Mouse (Mus musculus): ENCODE results near the gene Slc35g1. TPM values are rescaled to one million over a fixed set of nuclear protein-coding genes. Genes with fewer than 3 reads are reported as not detected.
A peak's percentile ranks its signal among the peaks of the same experiment; 100 is the strongest.

The Slc35g1 gene
- polyA plus RNA-seq, 1 experiment: 0.02 TPM

DNA sequence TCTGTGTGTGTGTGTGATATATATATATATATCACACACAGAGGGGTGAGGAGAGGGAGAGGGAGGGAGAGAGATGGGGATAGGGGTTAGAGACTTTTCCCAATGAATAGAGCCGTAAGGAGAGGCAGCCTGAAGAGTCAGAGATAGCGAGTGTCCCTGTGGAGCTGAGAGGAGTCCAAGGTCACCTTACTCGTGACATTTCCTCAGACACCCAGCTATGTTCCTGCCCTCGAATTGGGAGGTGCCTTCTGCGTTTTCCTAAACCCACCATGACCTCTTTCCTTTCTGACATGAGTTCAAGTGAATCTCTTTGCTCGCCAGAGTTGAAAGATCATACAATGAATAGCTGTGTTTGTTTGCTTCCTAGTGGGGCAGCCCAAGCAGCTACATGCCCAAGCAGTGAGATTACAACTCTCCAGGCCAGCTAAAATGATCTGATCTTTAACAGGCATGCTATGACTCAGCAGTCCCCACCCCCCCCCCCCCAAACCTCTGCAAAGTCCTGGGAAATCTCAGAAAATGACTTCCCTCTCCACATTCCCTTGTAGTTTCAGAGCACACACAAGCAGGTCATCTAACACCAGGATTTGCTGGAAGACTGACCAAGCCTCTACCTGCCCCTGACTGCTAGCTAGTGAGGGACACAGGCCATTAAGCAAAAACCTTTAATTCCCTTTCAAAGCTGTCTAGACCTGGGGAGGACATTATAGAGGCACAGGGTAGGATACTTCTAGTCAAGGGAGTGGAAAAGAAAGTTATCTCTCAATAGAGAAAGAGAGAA is 31.7 kb upstream of the Slc35g1 start:
- Histone ChIP-seq H3K27me3 (ENCODE audit: control insufficient read depth, insufficient read depth, insufficient read length) (no peaks in the 10 kb centered on the region), H3K36me3 (ENCODE audit: control insufficient read depth, insufficient read depth) (no peaks in the 10 kb centered on the region), H3K79me2 (ENCODE audit: control insufficient read depth, insufficient read depth) (no peaks in the 10 kb centered on the region), H3K4me2 (ENCODE audit: low read depth) (peak overlapping the region; percentile 24), H3K4me3 (no peak overlapping the region), H3ac (ENCODE audit: control insufficient read depth, insufficient read length) (no peak overlapping the region)
- TF ChIP-seq TCF12 (IDR thresholded peaks at IDR 0.05; ENCODE audit: insufficient read depth, poor library complexity, severe bottlenecking) (no peak), CEBPB (IDR thresholded peaks at IDR 0.05; ENCODE audit: insufficient read depth, poor library complexity, severe bottlenecking) (no peak), SRF (IDR thresholded peaks at IDR 0.05; ENCODE audit: control insufficient read depth, insufficient read length, low read depth) (no peak), USF1 (IDR thresholded peaks at IDR 0.05; ENCODE audit: low read depth) (no peak), REST (IDR thresholded peaks at IDR 0.05; ENCODE audit: insufficient read depth, insufficient read length) (no peak), E2F4 (IDR thresholded peaks at IDR 0.05; ENCODE audit: insufficient read depth) (no peak), POLR2AphosphoS2 (IDR thresholded peaks at IDR 0.05; ENCODE audit: insufficient read length, low read depth) (no peak), MYOG (IDR thresholded peaks at IDR 0.05; ENCODE audit: control insufficient read depth in 1 of 3, insufficient read depth in 1 of 3, insufficient read length in 2 of 3, low read depth in 2 of 3) (no peak), POLR2A (IDR thresholded peaks at IDR 0.05; ENCODE audit: insufficient read length, low read depth) (no peak), TCF3 (IDR thresholded peaks at IDR 0.05; ENCODE audit: insufficient read length, low read depth) (no peak), MAX (IDR thresholded peaks at IDR 0.05; ENCODE audit: low read depth) (no peak), MYOD1 (IDR thresholded peaks at IDR 0.05; ENCODE audit: control insufficient read depth in 1 of 3, insufficient read length in 2 of 3, low read depth in 2 of 3) (no peak)

DNA sequence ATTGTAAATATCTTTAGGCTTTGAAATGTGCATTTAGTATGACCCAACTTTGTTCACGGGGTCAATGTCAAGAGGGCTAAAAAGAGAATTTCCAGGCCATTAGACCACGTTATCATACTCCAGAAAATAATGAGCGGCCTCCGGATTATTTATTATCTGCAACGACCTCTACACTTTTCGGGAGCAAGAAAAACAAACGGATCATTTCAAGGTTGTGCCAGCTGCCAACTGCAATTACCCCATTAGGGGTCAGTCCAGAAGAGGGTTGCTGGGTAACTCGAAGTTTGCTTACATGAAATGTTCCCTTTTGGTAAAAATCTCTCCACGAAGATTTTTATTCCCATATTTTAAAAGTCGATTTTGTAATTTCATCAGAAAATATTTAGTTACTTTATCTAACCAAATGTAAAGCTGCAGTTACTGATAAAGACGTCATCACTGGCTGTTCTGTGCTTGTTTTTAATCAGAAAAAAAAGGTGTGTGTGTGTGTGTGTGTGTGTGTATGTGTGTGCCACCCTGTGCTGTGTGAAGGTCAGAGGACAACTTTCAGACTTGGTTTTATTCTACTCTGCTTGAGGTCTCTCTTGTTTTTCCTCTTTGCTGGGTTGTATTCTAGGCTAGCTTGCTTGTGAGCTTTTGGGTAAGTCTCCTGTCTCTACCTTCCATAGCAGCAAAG is 30.7 kb upstream of the Slc35g1 start:
- Histone ChIP-seq H3K4me2 (ENCODE audit: low read depth) (no peak overlapping the region), H3K79me2 (ENCODE audit: control insufficient read depth, insufficient read depth) (no peaks in the 10 kb centered on the region), H3K4me3 (no peak overlapping the region), H3K36me3 (ENCODE audit: control insufficient read depth, insufficient read depth) (no peaks in the 10 kb centered on the region), H3ac (ENCODE audit: control insufficient read depth, insufficient read length) (no peak overlapping the region), H3K27me3 (ENCODE audit: control insufficient read depth, insufficient read depth, insufficient read length) (no peaks in the 10 kb centered on the region)
- TF ChIP-seq USF1 (IDR thresholded peaks at IDR 0.05; ENCODE audit: low read depth) (no peak), POLR2A (IDR thresholded peaks at IDR 0.05; ENCODE audit: insufficient read length, low read depth) (no peak), MYOG (IDR thresholded peaks at IDR 0.05; ENCODE audit: control insufficient read depth in 1 of 3, insufficient read depth in 1 of 3, insufficient read length in 2 of 3, low read depth in 2 of 3) (no peak), TCF12 (IDR thresholded peaks at IDR 0.05; ENCODE audit: insufficient read depth, poor library complexity, severe bottlenecking) (no peak), MAX (IDR thresholded peaks at IDR 0.05; ENCODE audit: low read depth) (no peak), SRF (IDR thresholded peaks at IDR 0.05; ENCODE audit: control insufficient read depth, insufficient read length, low read depth) (no peak), REST (IDR thresholded peaks at IDR 0.05; ENCODE audit: insufficient read depth, insufficient read length) (no peak), POLR2AphosphoS2 (IDR thresholded peaks at IDR 0.05; ENCODE audit: insufficient read length, low read depth) (no peak), TCF3 (IDR thresholded peaks at IDR 0.05; ENCODE audit: insufficient read length, low read depth) (no peak), E2F4 (IDR thresholded peaks at IDR 0.05; ENCODE audit: insufficient read depth) (no peak), MYOD1 (IDR thresholded peaks at IDR 0.05; ENCODE audit: control insufficient read depth in 1 of 3, insufficient read length in 2 of 3, low read depth in 2 of 3) (no peak), CEBPB (IDR thresholded peaks at IDR 0.05; ENCODE audit: insufficient read depth, poor library complexity, severe bottlenecking) (no peak)

DNA sequence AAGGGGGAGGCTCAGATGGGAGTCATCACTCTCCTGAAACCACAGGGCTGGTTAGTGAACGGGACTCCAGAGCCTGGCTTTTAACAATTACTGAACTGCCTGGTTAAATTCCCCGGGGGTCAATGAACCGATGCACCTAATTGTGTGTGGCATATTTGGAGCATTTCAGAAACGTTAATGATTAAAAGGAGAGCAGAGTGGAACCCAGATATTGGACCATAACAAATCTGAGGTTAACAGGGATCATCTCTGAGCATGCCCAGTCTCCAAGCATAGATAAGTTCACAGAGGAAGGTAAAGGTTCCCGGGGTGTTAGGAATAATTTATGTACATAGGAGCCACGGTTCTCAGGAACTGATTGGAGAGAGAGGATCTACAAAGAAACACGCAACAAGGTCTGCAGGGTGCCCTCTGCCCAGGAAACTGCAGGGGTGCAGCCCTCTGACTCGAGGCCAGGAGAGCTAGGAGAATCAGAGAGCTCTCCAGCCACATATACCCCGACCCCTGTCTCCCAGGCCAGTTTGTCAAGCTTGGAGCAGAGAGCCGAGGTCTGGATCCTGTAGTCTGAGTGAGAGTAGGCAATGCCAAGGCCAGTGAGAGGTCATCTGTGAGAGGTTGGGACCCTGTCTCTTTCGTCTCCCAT is 23.2 kb upstream of the Slc35g1 start:
- no peak overlapping the region for H3ac ChIP-seq (ENCODE audit: control insufficient read depth, insufficient read length)
- no peak overlapping the region for H3K4me2 ChIP-seq (ENCODE audit: low read depth)
- H3K4me3 ChIP-seq: no peak overlapping the region
- peaks cover 12% of the 10 kb centered on the region for H3K27me3 ChIP-seq (ENCODE audit: control insufficient read depth, insufficient read depth, insufficient read length)
- TF ChIP-seq REST (IDR thresholded peaks at IDR 0.05; ENCODE audit: insufficient read depth, insufficient read length) (no peak), CEBPB (IDR thresholded peaks at IDR 0.05; ENCODE audit: insufficient read depth, poor library complexity, severe bottlenecking) (no peak), TCF3 (IDR thresholded peaks at IDR 0.05; ENCODE audit: insufficient read length, low read depth) (no peak), POLR2AphosphoS2 (IDR thresholded peaks at IDR 0.05; ENCODE audit: insufficient read length, low read depth) (no peak), POLR2A (IDR thresholded peaks at IDR 0.05; ENCODE audit: insufficient read length, low read depth) (no peak)
- H3K36me3 ChIP-seq (ENCODE audit: control insufficient read depth, insufficient read depth): no peaks in the 10 kb centered on the region
- H3K79me2 ChIP-seq (ENCODE audit: control insufficient read depth, insufficient read depth): no peaks in the 10 kb centered on the region

DNA sequence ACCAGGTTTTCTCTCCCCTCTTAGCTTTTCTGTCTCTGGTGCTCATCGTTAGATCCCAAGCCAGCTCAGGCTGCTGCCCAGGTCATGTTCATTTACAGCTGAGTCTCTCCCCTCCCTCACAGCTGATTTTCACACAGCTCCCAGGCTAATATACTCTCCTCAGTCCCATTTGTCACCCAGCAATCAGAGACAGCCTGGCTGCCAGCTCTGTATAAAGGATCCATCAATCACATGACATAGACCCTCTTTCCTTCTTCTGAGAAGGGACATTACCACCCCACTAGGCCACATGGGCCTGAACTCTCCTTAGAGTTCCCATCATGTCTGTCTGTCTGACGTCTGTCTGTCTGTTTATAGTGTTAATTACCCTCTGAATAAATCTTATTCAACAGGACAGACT is 22.4 kb upstream of the Slc35g1 start:
- H3K79me2 ChIP-seq (ENCODE audit: control insufficient read depth, insufficient read depth): no peaks in the 10 kb centered on the region
- no peak overlapping the region for H3K4me2 ChIP-seq (ENCODE audit: low read depth)
- H3K4me3 ChIP-seq: no peak overlapping the region
- H3ac ChIP-seq (ENCODE audit: control insufficient read depth, insufficient read length): no peak overlapping the region
- peaks cover 12% of the 10 kb centered on the region for H3K27me3 ChIP-seq (ENCODE audit: control insufficient read depth, insufficient read depth, insufficient read length)
- TF ChIP-seq REST (IDR thresholded peaks at IDR 0.05; ENCODE audit: insufficient read depth, insufficient read length): no peak
- no peak for TF ChIP-seq TCF12 (IDR thresholded peaks at IDR 0.05; ENCODE audit: insufficient read depth, poor library complexity, severe bottlenecking)
- no peak for TF ChIP-seq MYOD1 (IDR thresholded peaks at IDR 0.05; ENCODE audit: control insufficient read depth in 1 of 3, insufficient read length in 2 of 3, low read depth in 2 of 3)
- no peak for TF ChIP-seq POLR2AphosphoS2 (IDR thresholded peaks at IDR 0.05; ENCODE audit: insufficient read length, low read depth)
- TF ChIP-seq MAX (IDR thresholded peaks at IDR 0.05; ENCODE audit: low read depth): no peak
- TF ChIP-seq TCF3 (IDR thresholded peaks at IDR 0.05; ENCODE audit: insufficient read length, low read depth): no peak
- TF ChIP-seq MYOG (IDR thresholded peaks at IDR 0.05; ENCODE audit: control insufficient read depth in 1 of 3, insufficient read depth in 1 of 3, insufficient read length in 2 of 3, low read depth in 2 of 3): no peak
- TF ChIP-seq CEBPB (IDR thresholded peaks at IDR 0.05; ENCODE audit: insufficient read depth, poor library complexity, severe bottlenecking): no peak
- no peak for TF ChIP-seq SRF (IDR thresholded peaks at IDR 0.05; ENCODE audit: control insufficient read depth, insufficient read length, low read depth)
- TF ChIP-seq POLR2A (IDR thresholded peaks at IDR 0.05; ENCODE audit: insufficient read length, low read depth): no peak
- no peak for TF ChIP-seq E2F4 (IDR thresholded peaks at IDR 0.05; ENCODE audit: insufficient read depth)
- no peak for TF ChIP-seq USF1 (IDR thresholded peaks at IDR 0.05; ENCODE audit: low read depth)
- H3K36me3 ChIP-seq (ENCODE audit: control insufficient read depth, insufficient read depth): no peaks in the 10 kb centered on the region
